34 mouse cellular contexts compared by ENCODE assay signal in genomic region chr10:52407526-52407925, GRCm38 (mm10). TPM values are rescaled to one million over a fixed set of nuclear protein-coding genes. Genes with fewer than 3 reads are reported as not detected.
DNase-seq lines count a peak whose midpoint lies in the region; ATAC-seq and TF ChIP-seq lines count a peak whose summit lies in the region.
"Had no signal": no experiment of that assay in that cellular context is flagged by ENCODE, and none has a peak within 500 bp of the region (broad histone marks: within the 10 kb centered on the region; RNA-seq: fewer than 3 reads in every experiment).

No protein-coding gene starts in this region.

- H3K4me1 ChIP-seq in kidney, adult 2 months (ENCODE audit: control insufficient read depth, insufficient read depth, low read length): peaks cover 10% of the 10 kb centered on the region
- no peaks in the 10 kb centered on the region for H3K4me1 ChIP-seq in kidney, embryonic 15.5 days
- no peaks in the 10 kb centered on the region for H3K4me1 ChIP-seq in kidney, embryonic 16.5 days (ENCODE audit: insufficient read depth, low read length)
- H3K4me1 ChIP-seq: embryonic facial prominence, embryonic 10.5 days; embryonic facial prominence, embryonic 13.5 days; forebrain, embryonic 12.5 days; forebrain, embryonic 15.5 days; hindbrain, embryonic 12.5 days; hindbrain, embryonic 15.5 days had no signal

- WGBS in kidney, adult 2 months: 58% methylated on average over 2 of the region's 2 CpGs
- 85% methylated on average over 2 of the region's 2 CpGs for WGBS in kidney, embryonic 15.5 days
- 77% methylated on average over 2 of the region's 2 CpGs for WGBS in kidney, embryonic 16.5 days

- ATAC-seq in kidney, embryonic 15.5 days (replicated peaks; ENCODE audit: low FRiP score): no peak
- no peak for ATAC-seq in kidney, embryonic 16.5 days (ENCODE audit: low FRiP score, low TSS enrichment)
- ATAC-seq: CD4-positive, CD25-positive, alpha-beta regulatory T cell, adult 4 months; forebrain, embryonic 15.5 days had no signal

- no peaks in the 10 kb centered on the region for H3K27me3 ChIP-seq in kidney, adult 2 months (replicated peaks; ENCODE audit: control insufficient read depth, insufficient read depth, low read length)
- no peaks in the 10 kb centered on the region for H3K27me3 ChIP-seq in kidney, embryonic 15.5 days
- H3K27me3 ChIP-seq in kidney, embryonic 16.5 days (ENCODE audit: insufficient read depth, low read length): no peaks in the 10 kb centered on the region
- H3K27me3 ChIP-seq: embryonic facial prominence, embryonic 13.5 days; forebrain, embryonic 12.5 days; forebrain, embryonic 15.5 days; hindbrain, embryonic 12.5 days; hindbrain, embryonic 15.5 days had no signal

- no peak for TF ChIP-seq POLR2A in kidney, adult 2 months (IDR thresholded peaks at IDR 0.05; ENCODE audit: low read depth, low read length)

- peak overlapping the region; percentile 99 for H3K27ac ChIP-seq in kidney, adult 2 months (ENCODE audit: insufficient read depth, low read depth, low read length)
- H3K27ac ChIP-seq in kidney, embryonic 15.5 days: 0 out of 2 replicates have a peak overlapping the region, but pooled peaks have one; percentile 22
- peak overlapping the region; percentile 62; the same call in 1 of the 2 replicates for H3K27ac ChIP-seq in kidney, embryonic 16.5 days (ENCODE audit: low read length)
- H3K27ac ChIP-seq: embryonic facial prominence, embryonic 10.5 days; embryonic facial prominence, embryonic 13.5 days; forebrain, embryonic 12.5 days; forebrain, embryonic 15.5 days; hindbrain, embryonic 12.5 days; hindbrain, embryonic 15.5 days had no signal

- H3K4me2 ChIP-seq in kidney, embryonic 15.5 days: no peak overlapping the region
- H3K4me2 ChIP-seq in kidney, embryonic 16.5 days (replicated peaks; ENCODE audit: low read depth, low read length): no peak overlapping the region
- H3K4me2 ChIP-seq: embryonic facial prominence, embryonic 13.5 days; forebrain, embryonic 12.5 days; forebrain, embryonic 15.5 days; heart, embryonic 11.5 days; hindbrain, embryonic 12.5 days; hindbrain, embryonic 15.5 days had no signal

- intact Hi-C loops in left cerebral cortex, postnatal 25 days (cut with DNase I): no loop called here

- no peak for TF ChIP-seq CTCF in kidney, adult 2 months (conservative IDR thresholded peaks at IDR 0.05; ENCODE audit: insufficient read depth, insufficient read length, low read depth, low read length)

- no peaks in the 10 kb centered on the region for H3K9me3 ChIP-seq in kidney, embryonic 15.5 days (replicated peaks)
- no peaks in the 10 kb centered on the region for H3K9me3 ChIP-seq in kidney, embryonic 16.5 days (ENCODE audit: low read length)
- H3K9me3 ChIP-seq: embryonic facial prominence, embryonic 10.5 days; embryonic facial prominence, embryonic 13.5 days; forebrain, embryonic 12.5 days; forebrain, embryonic 15.5 days; hindbrain, embryonic 12.5 days; hindbrain, embryonic 15.5 days had no signal

- H3K4me3 ChIP-seq in kidney, adult 2 months (ENCODE audit: insufficient read depth, low read depth, low read length): no peak overlapping the region
- H3K4me3 ChIP-seq in kidney, embryonic 15.5 days (replicated peaks): no peak overlapping the region
- H3K4me3 ChIP-seq in kidney, embryonic 16.5 days (ENCODE audit: low read length): no peak overlapping the region
- H3K4me3 ChIP-seq: embryonic facial prominence, embryonic 10.5 days; embryonic facial prominence, embryonic 13.5 days; erythroblast, embryonic 14.5 days; forebrain, embryonic 12.5 days; forebrain, embryonic 15.5 days; hindbrain, embryonic 12.5 days; hindbrain, embryonic 15.5 days had no signal

- no peaks in the 10 kb centered on the region for H3K36me3 ChIP-seq in kidney, adult 2 months (ENCODE audit: control insufficient read depth, insufficient read depth, low read length)
- no peaks in the 10 kb centered on the region for H3K36me3 ChIP-seq in kidney, embryonic 15.5 days
- no peaks in the 10 kb centered on the region for H3K36me3 ChIP-seq in kidney, embryonic 16.5 days (ENCODE audit: insufficient read depth, low read length)
- H3K36me3 ChIP-seq: embryonic facial prominence, embryonic 10.5 days; embryonic facial prominence, embryonic 13.5 days; forebrain, embryonic 12.5 days; forebrain, embryonic 15.5 days; hindbrain, embryonic 12.5 days; hindbrain, embryonic 15.5 days had no signal

- H3K9ac ChIP-seq in kidney, embryonic 15.5 days: no peak overlapping the region
- no peak overlapping the region for H3K9ac ChIP-seq in kidney, embryonic 16.5 days (replicated peaks; ENCODE audit: low read length)
- H3K9ac ChIP-seq: embryonic facial prominence, embryonic 13.5 days; forebrain, embryonic 12.5 days; forebrain, embryonic 15.5 days; hindbrain, embryonic 12.5 days; hindbrain, embryonic 15.5 days had no signal

- DNase-seq in kidney, adult 2 months: peak; percentile 78
- DNase-seq in kidney, postnatal 4 days: no peak
- DNase-seq in embryo, embryonic 11 days: no peak
- DNase-seq in left cerebral cortex, postnatal 25 days (ENCODE audit: low spot score in 2 of 2): no peak
- DNase-seq: adrenal gland, adult 2 months; adrenal gland, postnatal 14 days; cerebellum, adult 11 months; cerebellum, adult 2 months; cerebellum, adult 9-11 months; cerebellum, postnatal 25 days; gastrocnemius, postnatal 10 days; gastrocnemius, postnatal 36 days; heart, adult 11 months had no signal

RNA-seq across cellular contexts. Expression of gene Nus1, which starts 9.8 kb away (rescaled TPM):
- polyA plus RNA-seq in kidney, adult 2 months (2012; rRNA removed): 58.8 and 65.4 TPM in 2 replicates
- 15.9 and 16.6 TPM in 2 replicates for polyA plus RNA-seq in kidney, embryonic 15.5 days (2015; fragmentation: Nextera tagmentation; extraction: Ambion mirVana)
- polyA plus RNA-seq in kidney, embryonic 16.5 days (2015; fragmentation: Nextera tagmentation; extraction: Ambion mirVana): 15.8 and 16.1 TPM in 2 replicates
- total RNA-seq in left cerebral cortex, postnatal 25 days (2021): 10 to 100 TPM; 64.6 to 65.6 TPM

RNA-seq across cellular contexts. Expression of gene Nepn, which starts 18.8 kb away (rescaled TPM):
- 27.7 and 29.6 TPM in 2 replicates for polyA plus RNA-seq in kidney, adult 2 months (2012; rRNA removed)
- polyA plus RNA-seq in kidney, embryonic 15.5 days (2015; fragmentation: Nextera tagmentation; extraction: Ambion mirVana): not detected in 2 replicates
- polyA plus RNA-seq in kidney, embryonic 16.5 days (2015; fragmentation: Nextera tagmentation; extraction: Ambion mirVana): 0.15 and 0.35 TPM in 2 replicates
- total RNA-seq in left cerebral cortex, postnatal 25 days (2021): not detected
- total RNA-seq: common myeloid progenitor, adult 5-6 weeks; gastrocnemius, postnatal 10 days; hematopoietic stem cell, adult 5-6 weeks had no signal
- polyA plus RNA-seq: C2C12; CD4-positive, CD25-positive, alpha-beta regulatory T cell, adult 4 months; embryonic facial prominence, embryonic 10.5 days; embryonic facial prominence, embryonic 13.5 days; erythroblast, embryonic 14.5 days; forebrain, embryonic 12.5 days; forebrain, embryonic 15.5 days; heart, embryonic 14.5 days; heart, postnatal 0 days; hindbrain, embryonic 12.5 days; hindbrain, embryonic 15.5 days had no signal

RNA-seq across cellular contexts. Expression of gene Gopc, which starts 25.6 kb away (rescaled TPM):
- 5.4 and 8.5 TPM in 2 replicates for polyA plus RNA-seq in kidney, adult 2 months (2012; rRNA removed)
- polyA plus RNA-seq in kidney, embryonic 15.5 days (2015; fragmentation: Nextera tagmentation; extraction: Ambion mirVana): 22.5 TPM in 2 replicates
- polyA plus RNA-seq in kidney, embryonic 16.5 days (2015; fragmentation: Nextera tagmentation; extraction: Ambion mirVana): 21.4 and 22.2 TPM in 2 replicates
- total RNA-seq in left cerebral cortex, postnatal 25 days (2021): 10 to 100 TPM; 47.1 to 49.4 TPM

RNA-seq across cellular contexts. Expression of gene Gm26741, which starts 49.0 kb away (rescaled TPM):
- not detected in 2 replicates for polyA plus RNA-seq in kidney, adult 2 months (2012; rRNA removed)
- polyA plus RNA-seq in kidney, embryonic 15.5 days (2015; fragmentation: Nextera tagmentation; extraction: Ambion mirVana): not detected in 2 replicates
- not detected in 2 replicates for polyA plus RNA-seq in kidney, embryonic 16.5 days (2015; fragmentation: Nextera tagmentation; extraction: Ambion mirVana)
- not detected for total RNA-seq in left cerebral cortex, postnatal 25 days (2021)
- total RNA-seq: adrenal gland, adult 2 months; adrenal gland, postnatal 14 days; adrenal gland, postnatal 4 days; common myeloid progenitor, adult 5-6 weeks; gastrocnemius, adult 18-20 months; gastrocnemius, postnatal 10 days; gastrocnemius, postnatal 36 days; heart, adult 8-10 months; heart, postnatal 25 days; hematopoietic stem cell, adult 5-6 weeks; MEL had no signal
- polyA plus RNA-seq: adrenal gland, adult 2 months; C2C12; CD4-positive, CD25-positive, alpha-beta regulatory T cell, adult 4 months; cerebellum, adult 2 months; embryonic facial prominence, embryonic 10.5 days; embryonic facial prominence, embryonic 13.5 days; erythroblast, embryonic 14.5 days; forebrain, embryonic 12.5 days; forebrain, embryonic 15.5 days; heart, embryonic 11.5 days; heart, embryonic 14.5 days; heart, postnatal 0 days; hindbrain, embryonic 12.5 days; hindbrain, embryonic 15.5 days had no signal

Comparison
In these comparisons a context has a peak if more than half of its experiments do, and no peak if none do; other contexts are left out.
1. RNA of gene Nepn, which starts 18.8 kb away (polyA plus RNA-seq): 27.7 to 29.6 TPM in kidney, adult 2 months; 0.15 to 0.35 TPM in kidney, embryonic 16.5 days and not detected in kidney, embryonic 15.5 days; every median in the first group is over 10 times any median in the second.
2. H3K27ac ChIP-seq: peak in every context shown above with its lines; median percentile 99 in kidney, adult 2 months; 62 in kidney, embryonic 16.5 days; 22 in kidney, embryonic 15.5 days.